Mouse (Mus musculus): ENCODE measurements around the gene Ndufs5.

GRCm38 (mm10) chr4:123662914-123663687 is 54.9 kb downstream of the Ndufs5 start:
- TF ChIP-seq CTCF (IDR thresholded peaks at IDR 0.05) (no peak), EP300 (IDR thresholded peaks at IDR 0.05) (no peak)
